In the genomic region with DNA sequence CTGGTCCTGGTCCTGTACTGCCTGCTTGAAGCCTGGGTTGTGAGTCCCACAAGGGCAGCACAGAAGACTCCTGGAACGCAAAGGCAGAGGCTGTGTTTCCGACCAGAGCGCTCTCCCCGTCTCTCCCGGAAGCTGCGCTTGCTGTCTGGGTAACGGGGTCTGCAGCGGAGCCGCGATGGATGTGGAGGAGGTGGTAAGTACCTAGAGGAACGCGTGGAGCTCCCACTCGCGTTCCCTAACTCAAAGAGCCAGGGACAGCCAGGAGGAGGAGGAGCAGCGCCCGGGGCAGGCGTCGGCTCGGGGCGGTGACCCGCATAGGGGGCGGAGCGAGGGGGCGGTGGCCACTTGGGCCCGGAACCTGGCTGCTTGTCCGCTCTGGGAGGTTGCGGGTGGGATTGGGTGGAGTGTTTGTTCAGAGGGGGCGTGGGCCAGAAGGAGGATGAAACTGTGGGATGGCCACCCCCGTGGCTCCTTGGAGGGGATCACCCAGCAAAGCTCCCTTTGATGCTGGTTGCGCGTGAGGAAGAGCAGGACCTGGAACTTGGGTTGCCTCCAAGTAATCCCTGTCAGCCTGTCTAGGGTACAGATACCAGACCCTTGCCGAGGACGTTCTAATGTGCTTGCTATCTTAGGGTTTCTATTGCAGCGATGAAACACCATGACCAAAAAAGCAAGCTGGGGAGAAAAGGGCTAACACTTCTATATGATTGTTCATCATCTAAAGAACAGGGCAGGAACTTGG, we compare ENCODE assay signal across 8 mouse cellular contexts.
DNase-seq lines count a peak whose midpoint lies in the region; ATAC-seq and TF ChIP-seq lines count a peak whose summit lies in the region.
"Not testable (repeated sequence)": the region's sequence is repeated elsewhere in the genome, so short reads cannot be mapped to it uniquely, and the experiment has no call there.

No protein-coding gene starts in this region.

- peak; percentile 95 for ATAC-seq in Patski
- peak; percentile 83 for ATAC-seq in hindbrain, embryonic 13.5 days (ENCODE audit: low FRiP score)

- H3K4me2 ChIP-seq in hindbrain, embryonic 13.5 days, result peak overlapping the region; percentile 68

- not testable (repeated sequence) for H3K36me3 ChIP-seq in hindbrain, embryonic 13.5 days

- WGBS in hindbrain, embryonic 13.5 days, result 7% methylated on average over 30 of the region's 34 CpGs

- CTCF ChIA-PET in Patski (lab: Charles Lee), result not testable (repeated sequence)

- H3K9me3 ChIP-seq in hindbrain, embryonic 13.5 days, result not testable (repeated sequence)

- in situ Hi-C loops in Patski (cut with MboI; ENCODE audit: low pct_unique_long_range_greater_than_20kb), result not testable (repeated sequence)

- peak overlapping the region; percentile 58 for H3K4me3 ChIP-seq in hindbrain, embryonic 13.5 days

- POLR2A ChIA-PET in Patski (lab: Charles Lee), result not testable (repeated sequence)

- not testable (repeated sequence) for TF ChIP-seq CTCF in Patski (IDR thresholded peaks at IDR 0.05)

- H3K4me1 ChIP-seq in hindbrain, embryonic 13.5 days (replicated peaks), result not testable (repeated sequence)

- peak; percentile 28 for DNase-seq in Patski (ENCODE audit: low read depth, low spot score)
- DNase-seq in cerebellum, postnatal 14 days, result peak; percentile 69 to 73
- DNase-seq in frontal cortex, postnatal 25 days (ENCODE audit: low spot score in 2 of 2), result peak; percentile 30 to 32
- peak; percentile 47 to 59 for DNase-seq in layer of hippocampus, postnatal 25 days (ENCODE audit: extremely low spot score in 1 of 2, low spot score in 1 of 2)
- peak; percentile 64 for DNase-seq in lung, postnatal 14 days
- DNase-seq in ovary, postnatal 14 days (ENCODE audit: low spot score), result peak; percentile 57
- peak; percentile 20 to 34 for DNase-seq in thymus, postnatal 10 days (ENCODE audit: low spot score in 2 of 2)

- peak overlapping the region; percentile 77 for H3K9ac ChIP-seq in hindbrain, embryonic 13.5 days

- not testable (repeated sequence) for H3K27ac ChIP-seq in hindbrain, embryonic 13.5 days

- not testable (repeated sequence) for H3K27me3 ChIP-seq in Patski; hindbrain, embryonic 13.5 days
